Mouse (Mus musculus) ZHBTc4 (cell line): Measurements from ENCODE around the gene 2610301B20Rik.
"Not testable (repeated sequence)": the region's sequence is repeated elsewhere in the genome, so short reads cannot be mapped to it uniquely, and the experiment has no call there.

Experiments used
- DNase-seq: peaks from one replicate; pipeline ENCODE4 v3.0.0-alpha.2; 2011; ENCODE audit warnings: low read depth, low spot score

The 2610301B20Rik gene

GRCm38 (mm10) chr4:10873920-10874665 lies at the start of gene 2610301B20Rik:
TSS of gene 2610301B20Rik (plus strand) at chr4:10874498.
- peak; percentile 93 for DNase-seq

GRCm38 (mm10) chr4:10833273-10833672 lies 41.0 kb upstream of the 2610301B20Rik start:
- no peak for DNase-seq

GRCm38 (mm10) chr4:10835252-10836051 lies 38.8 kb upstream of the 2610301B20Rik start:
- DNase-seq, result peak; percentile 36

- DNase-seq, result no peak
Measured at GRCm38 (mm10) chr4:10845848-10846247, 28.4 kb upstream of the 2610301B20Rik start.

GRCm38 (mm10) chr4:10849812-10850211 lies 24.5 kb upstream of the 2610301B20Rik start:
- no peak for DNase-seq

- DNase-seq, result no peak
Measured at GRCm38 (mm10) chr4:10851013-10851412, 23.3 kb upstream of the 2610301B20Rik start.

- no peak for DNase-seq
Measured at GRCm38 (mm10) chr4:10859174-10859573, 15.1 kb upstream of the 2610301B20Rik start.

GRCm38 (mm10) chr4:10859911-10860581 lies 14.3 kb upstream of the 2610301B20Rik start:
- peak; percentile 88 for DNase-seq

GRCm38 (mm10) chr4:10860825-10861224 lies 13.5 kb upstream of the 2610301B20Rik start:
- DNase-seq, result no peak

- not testable (repeated sequence) for DNase-seq
Measured at GRCm38 (mm10) chr4:10862882-10863281, 11.4 kb upstream of the 2610301B20Rik start.

GRCm38 (mm10) chr4:10872231-10872630 lies 2.1 kb upstream of the 2610301B20Rik start:
- peak; percentile 23 for DNase-seq

- peak; percentile 29 for DNase-seq
Measured at GRCm38 (mm10) chr4:10872685-10873539, 1.4 kb upstream of the 2610301B20Rik start.

GRCm38 (mm10) chr4:10873549-10873919 lies 764 bp upstream of the 2610301B20Rik start:
- DNase-seq, result no peak

GRCm38 (mm10) chr4:10874718-10875121 lies 422 bp downstream of the 2610301B20Rik start:
- DNase-seq, result peak; percentile 54

GRCm38 (mm10) chr4:10875407-10875806 lies 1.1 kb downstream of the 2610301B20Rik start:
- peak; percentile 26 for DNase-seq

GRCm38 (mm10) chr4:10877057-10877456 lies 2.8 kb downstream of the 2610301B20Rik start:
- DNase-seq, result no peak

- no peak for DNase-seq
Measured at GRCm38 (mm10) chr4:10883740-10884408, 9.6 kb downstream of the 2610301B20Rik start.

- DNase-seq, result no peak
Measured at GRCm38 (mm10) chr4:10888835-10889234, 14.5 kb downstream of the 2610301B20Rik start.

- no peak for DNase-seq
Measured at GRCm38 (mm10) chr4:10896262-10896661, 22.0 kb downstream of the 2610301B20Rik start.

- peak; percentile 72 for DNase-seq
Measured at GRCm38 (mm10) chr4:10896859-10897258, 22.6 kb downstream of the 2610301B20Rik start.
